In genomic region chr9:32149241-32149640, GRCm38 (mm10) we compare ENCODE assay signal across 25 mouse cellular contexts. TPM values are rescaled to one million over a fixed set of nuclear protein-coding genes. Genes with fewer than 3 reads are reported as not detected.
A peak's percentile ranks its signal among the peaks of the same experiment; 100 is the strongest.
DNase-seq lines count a peak whose midpoint lies in the region; TF ChIP-seq lines count a peak whose summit lies in the region.
"Had no signal": no experiment of that assay in that cellular context is flagged by ENCODE, and none has a peak within 500 bp of the region (broad histone marks: within the 10 kb centered on the region; RNA-seq: fewer than 3 reads in every experiment).

No protein-coding gene starts in this region.

- H3K4me1 ChIP-seq in thymus, adult 2 months (replicated peaks; ENCODE audit: control insufficient read depth, insufficient read depth, low read length), result peaks cover 8% of the 10 kb centered on the region
- H3K4me1 ChIP-seq: hindbrain, embryonic 10.5 days had no signal

- no peaks in the 10 kb centered on the region for H3K27me3 ChIP-seq in thymus, adult 2 months (ENCODE audit: control insufficient read depth, insufficient read depth, low read length)
- H3K27me3 ChIP-seq: CH12.LX; embryonic facial prominence, embryonic 12.5 days; embryonic facial prominence, embryonic 15.5 days; heart, embryonic 12.5 days; heart, embryonic 15.5 days; hindbrain, embryonic 13.5 days; Patski had no signal

- no peak overlapping the region for H3K4me3 ChIP-seq in thymus, adult 2 months (ENCODE audit: control insufficient read depth, insufficient read depth, low read length)
- H3K4me3 ChIP-seq: embryonic facial prominence, embryonic 12.5 days; embryonic facial prominence, embryonic 15.5 days; heart, embryonic 12.5 days; heart, embryonic 15.5 days; hindbrain, embryonic 10.5 days; hindbrain, embryonic 13.5 days had no signal

- DNase-seq in cerebellum, postnatal 10 days, result peak; percentile 32 to 54
- DNase-seq in cerebellum, postnatal 25 days, result no peak
- peak; percentile 9 for DNase-seq in left cerebral cortex, postnatal 4 days
- DNase-seq in left cerebral cortex, postnatal 14 days (ENCODE audit: low spot score in 2 of 2), result no peak
- DNase-seq in thymus, adult 2 months, result no peak
- DNase-seq in thymus, adult 18-20 months, result no peak
- DNase-seq in cerebellum, adult 18-20 months, result no peak
- DNase-seq: adrenal gland, postnatal 10 days; adrenal gland, postnatal 36 days; B cell, adult 2 months; cerebellum, adult 11 months; cerebellum, adult 8-10 months; forebrain, postnatal 0 days; gastrocnemius, postnatal 36 days; heart, postnatal 10 days; heart, postnatal 36 days had no signal

- H3K36me3 ChIP-seq in thymus, adult 2 months (ENCODE audit: control insufficient read depth, insufficient read depth, low read length), result no peaks in the 10 kb centered on the region
- H3K36me3 ChIP-seq: embryonic facial prominence, embryonic 12.5 days; embryonic facial prominence, embryonic 15.5 days; G1E; heart, embryonic 12.5 days; heart, embryonic 15.5 days; hindbrain, embryonic 10.5 days; hindbrain, embryonic 13.5 days had no signal

- peak overlapping the region; percentile 67; the same call in 1 of the 2 replicates for H3K27ac ChIP-seq in thymus, adult 2 months (ENCODE audit: control insufficient read depth, insufficient read depth, low read length)
- H3K27ac ChIP-seq: embryonic facial prominence, embryonic 12.5 days; embryonic facial prominence, embryonic 15.5 days; heart, embryonic 15.5 days; hindbrain, embryonic 10.5 days; hindbrain, embryonic 13.5 days had no signal

- intact Hi-C loops in left cerebral cortex, postnatal 4 days (cut with DNase I), result no loop called here
- intact Hi-C loops in left cerebral cortex, postnatal 14 days (cut with DNase I), result no loop called here

- no peak for TF ChIP-seq CTCF in thymus, adult 2 months (IDR thresholded peaks at IDR 0.05; ENCODE audit: borderline replicate concordance, control insufficient read depth, extremely low read depth, insufficient read depth, low read length, poor library complexity)

- WGBS in thymus, adult 2 months, result 83% methylated on average over 3 of the region's 3 CpGs

- no peak for TF ChIP-seq POLR2A in thymus, adult 2 months (IDR thresholded peaks at IDR 0.05; ENCODE audit: control insufficient read depth, extremely low read depth, insufficient read depth, low read length, poor library complexity)

RNA-seq across cellular contexts. Expression of gene Arhgap32, which starts 33.3 kb away (rescaled TPM):
- 100 to 1,000 TPM; 197 to 209 TPM for total RNA-seq in left cerebral cortex, postnatal 4 days (2021)
- 100 to 1,000 TPM; 342 to 403 TPM for total RNA-seq in left cerebral cortex, postnatal 14 days (2021)
- polyA plus RNA-seq in thymus, adult 2 months (2012; rRNA removed), result 1.5 and 2.3 TPM in 2 replicates

Comparison
In these comparisons a context has a peak if more than half of its experiments do, and no peak if none do; other contexts are left out.
1. DNase-seq: peak in cerebellum, postnatal 10 days (2 of 2) and left cerebral cortex, postnatal 4 days (single experiment); none in cerebellum, postnatal 25 days (0 of 2), left cerebral cortex, postnatal 14 days (0 of 2), thymus, adult 2 months (single experiment), thymus, adult 18-20 months (0 of 2) and cerebellum, adult 18-20 months (0 of 2).